Mouse (Mus musculus): ENCODE measurements around the gene Uchl3.

GRCm38 (mm10) chr14:101666536-101666935 lies 12.8 kb downstream of the Uchl3 start:
- TF ChIP-seq CTCF (IDR thresholded peaks at IDR 0.05; ENCODE audit: insufficient read depth, low read length) (no peak), POLR2A (IDR thresholded peaks at IDR 0.05; ENCODE audit: borderline replicate concordance, extremely low read depth, low read depth, low read length) (no peak)

Measured in lung, adult 2 months (tissue).